Mouse (Mus musculus) neural tube, embryonic 14.5 days (tissue): Measurements from ENCODE around the gene Ralgapa2. TPM values are rescaled to one million over a fixed set of nuclear protein-coding genes. Genes with fewer than 3 reads are reported as not detected.

Experiments
- ATAC-seq: fragments of 200-750 bp; cut with Nextera tagmentation; 2 replicates; pipeline ENCODE4 v1.8.0; 2017; ENCODE audit warnings: low read depth, mild to moderate bottlenecking, moderate TSS enrichment, moderate library complexity
- H3K27ac ChIP-seq: fragments of 300-500 bp; sonication (generic); 2 replicates; pipeline ENCODE4 v1.5.1; 2014; ENCODE audit warnings: low read depth, mild to moderate bottlenecking, control low read depth, low read length, moderate library complexity, mixed read lengths
- H3K27me3 ChIP-seq: fragments of 300-500 bp; sonication (generic); 2 replicates; pipeline ENCODE4 v1.6.1; 2014; ENCODE audit warnings: low read length; ENCODE audit not compliant: control insufficient read depth, insufficient read depth
- H3K36me3 ChIP-seq: fragments of 300-500 bp; sonication (generic); 2 replicates; pipeline ENCODE4 v1.6.1; 2014; ENCODE audit warnings: low read length, mixed read lengths; ENCODE audit not compliant: control insufficient read depth, insufficient read depth
- H3K4me1 ChIP-seq: fragments of 300-500 bp; sonication (generic); 2 replicates; pipeline ENCODE4 v1.6.1; 2014; ENCODE audit warnings: low read length; ENCODE audit not compliant: control insufficient read depth, insufficient read depth
- H3K4me2 ChIP-seq: fragments of 300-500 bp; sonication (generic); 2 replicates; pipeline ENCODE4 v1.6.1; 2014; ENCODE audit warnings: mild to moderate bottlenecking, low read depth, low read length, control low read depth
- H3K4me3 ChIP-seq: fragments of 300-500 bp; sonication (generic); 2 replicates; pipeline ENCODE4 v1.5.1; 2014; ENCODE audit warnings: low read depth, low read length, control low read depth, mixed read lengths
- H3K9ac ChIP-seq: fragments of 300-500 bp; sonication (generic); replicated peaks from 2 replicates; pipeline ENCODE4 v1.6.1; 2014; ENCODE audit warnings: low read depth, mild to moderate bottlenecking, control low read depth, low read length, mixed read lengths
- H3K9me3 ChIP-seq: fragments of 300-500 bp; sonication (generic); 2 replicates; pipeline ENCODE4 v1.6.1; 2016; ENCODE audit warnings: low read length; ENCODE audit not compliant: control insufficient read depth
- WGBS: fragments of 180-500 bp; shearing (Covaris S2); extraction: QIAGEN DNeasy Blood & Tissue Kit; methylation state at CpG from one replicate; pipeline ENCODE4 v1.1.7; 2014; 5-methylcytosine and 5-hydroxymethylcytosine counted together
- polyA plus RNA-seq: library from polyadenylated mRNA; unstranded; fragments of >200 nt; fragmentation: Nextera tagmentation; extraction: Ambion mirVana; gene quantifications from 2 replicates; pipeline ENCODE4 v1.2.1, GENCODE M21; 2014

The Ralgapa2 gene
- polyA plus RNA-seq, 1 experiment from 2014 or later, result 16.1 TPM

DNA sequence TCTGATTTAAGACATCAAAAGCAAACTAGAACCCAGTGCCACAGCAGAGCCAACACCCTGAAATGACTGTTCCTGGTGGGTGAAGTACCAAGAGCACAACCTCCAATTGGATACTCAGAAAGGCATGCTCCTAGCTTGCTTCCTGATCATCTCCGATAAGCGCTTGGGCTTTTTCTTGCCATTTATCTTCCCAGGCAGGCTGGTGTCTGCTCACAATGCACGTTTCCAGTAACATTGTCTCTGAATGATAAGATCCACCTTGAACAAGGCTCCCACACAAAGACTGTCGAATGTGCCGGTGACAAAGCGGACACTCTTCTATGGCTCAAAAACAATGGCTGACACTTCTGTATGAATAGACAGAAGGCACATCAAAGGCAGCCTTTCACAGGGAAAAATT lies 230.8 kb downstream of the Ralgapa2 start:
- no peak overlapping the region for H3K4me2 ChIP-seq
- no peak overlapping the region for H3K9ac ChIP-seq
- ATAC-seq, result no peak
- H3K27ac ChIP-seq, result no peak overlapping the region
- no peaks in the 10 kb centered on the region for H3K36me3 ChIP-seq
- no peak overlapping the region for H3K4me3 ChIP-seq
- WGBS, result 37% methylated on average over 6 of the region's 6 CpGs
- H3K27me3 ChIP-seq, result no peaks in the 10 kb centered on the region
- H3K4me1 ChIP-seq, result peaks cover 17% of the 10 kb centered on the region; the same call in 1 of the 2 replicates
- H3K9me3 ChIP-seq, result no peaks in the 10 kb centered on the region

DNA sequence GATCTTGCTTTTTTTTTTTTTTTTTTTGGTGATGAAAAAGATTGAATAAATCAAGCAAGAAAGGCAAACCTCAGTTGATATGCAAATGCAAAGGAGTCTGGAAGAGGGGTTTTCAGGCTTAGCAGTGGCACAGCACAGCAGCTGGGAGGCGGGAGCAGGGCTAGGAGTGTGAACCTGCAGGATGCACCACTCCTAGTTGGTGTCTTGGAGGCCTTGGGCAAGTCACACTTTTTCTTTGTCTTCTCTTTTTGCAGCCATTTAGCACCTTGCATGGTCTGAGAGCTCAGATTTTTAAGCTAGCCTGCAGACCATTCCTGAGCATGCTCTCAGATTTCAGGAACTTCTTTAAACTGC lies 231.2 kb downstream of the Ralgapa2 start:
- H3K9me3 ChIP-seq, result no peaks in the 10 kb centered on the region

DNA sequence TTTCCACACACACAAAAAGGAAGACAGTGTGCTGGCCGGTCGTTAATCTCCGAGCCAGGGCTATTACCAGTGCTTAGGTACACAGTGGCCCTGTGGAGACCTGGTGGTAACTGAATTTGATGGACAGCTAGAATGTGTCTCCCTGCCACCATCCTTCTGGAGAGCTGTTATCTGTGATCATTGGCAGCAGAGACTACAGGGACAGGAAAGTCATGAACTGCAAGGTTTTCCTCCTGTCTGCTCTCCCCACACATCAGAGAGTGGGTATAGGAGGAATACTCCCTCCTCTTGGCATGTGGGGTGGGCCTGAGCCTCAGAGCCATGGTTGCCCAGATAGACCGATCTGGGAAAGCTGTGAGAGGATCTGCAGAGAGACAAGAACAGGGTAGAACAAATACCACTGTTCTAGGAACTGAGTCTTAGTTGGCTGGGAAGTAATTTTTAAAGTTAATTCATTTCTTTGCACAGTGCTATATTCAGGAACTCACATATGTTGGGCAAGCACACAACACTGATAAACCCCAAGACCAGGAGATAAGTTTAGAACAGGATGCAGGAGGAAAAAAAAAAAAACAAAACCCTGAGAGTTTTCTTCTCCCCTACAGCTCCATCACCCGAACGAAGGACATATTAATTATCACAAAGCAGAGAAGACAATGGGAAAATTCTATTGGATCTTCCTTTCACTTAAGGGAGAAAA lies 231.8 kb downstream of the Ralgapa2 start:
- H3K27ac ChIP-seq, result peak overlapping the region; percentile 40; the same call in 1 of the 2 replicates
- H3K4me2 ChIP-seq, result no peak overlapping the region
- no peaks in the 10 kb centered on the region for H3K27me3 ChIP-seq
- WGBS, result 21% methylated on average over 6 of the region's 6 CpGs
- H3K9ac ChIP-seq, result no peak overlapping the region
- H3K4me3 ChIP-seq, result no peak overlapping the region
- H3K36me3 ChIP-seq, result no peaks in the 10 kb centered on the region
- peak; percentile 52; the same call in 1 of the 2 replicates for ATAC-seq
- peaks cover 17% of the 10 kb centered on the region; the same call in 1 of the 2 replicates for H3K4me1 ChIP-seq
- no peaks in the 10 kb centered on the region for H3K9me3 ChIP-seq

More for the DNA sequence above, 231.2 kb downstream of the Ralgapa2 start:
- no peak overlapping the region for H3K9ac ChIP-seq
- no peak overlapping the region for H3K4me3 ChIP-seq
- peaks cover 17% of the 10 kb centered on the region; the same call in 1 of the 2 replicates for H3K4me1 ChIP-seq
- WGBS, result 50% methylated on average over 1 of the region's 1 CpGs
- H3K27me3 ChIP-seq, result no peaks in the 10 kb centered on the region
- ATAC-seq, result no peak
- no peak overlapping the region for H3K27ac ChIP-seq
- no peaks in the 10 kb centered on the region for H3K36me3 ChIP-seq
- no peak overlapping the region for H3K4me2 ChIP-seq

DNA sequence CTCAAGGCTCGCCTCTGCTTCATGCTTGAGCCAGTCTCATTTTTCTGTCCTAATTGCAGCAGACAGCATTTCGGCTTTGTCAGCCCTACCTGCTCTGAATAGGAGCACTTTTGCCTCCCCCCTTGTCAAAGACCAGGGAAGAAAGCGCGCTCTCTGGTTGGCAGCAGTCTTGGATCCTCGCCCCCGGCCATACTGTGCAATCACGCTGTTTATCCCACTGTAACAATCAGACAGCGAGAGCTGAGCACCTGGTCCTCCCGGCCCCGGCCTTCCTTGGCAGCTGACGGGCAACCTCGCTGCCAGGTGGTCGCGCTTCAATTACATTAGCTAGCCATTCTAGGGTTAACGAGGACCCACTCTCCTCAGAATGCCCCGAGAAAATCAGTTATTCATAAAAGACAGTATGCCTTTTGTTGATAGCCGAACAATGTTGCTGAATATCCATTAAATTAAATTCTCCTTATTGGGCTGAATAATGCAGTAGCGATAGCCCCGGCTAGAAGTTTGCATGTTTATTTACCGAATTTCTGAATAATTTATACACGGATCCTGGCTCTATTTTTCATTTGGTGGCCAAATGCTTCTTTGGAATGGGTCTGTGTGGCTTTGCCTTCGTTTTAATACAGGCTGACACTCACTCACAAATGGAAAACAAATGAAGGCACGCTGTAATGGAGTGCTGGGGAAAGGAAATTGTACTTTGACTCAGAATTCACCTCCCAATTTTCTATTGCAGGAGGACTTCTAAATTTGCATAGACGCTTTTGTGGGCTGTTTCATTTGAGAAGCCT lies 232.5 kb downstream of the Ralgapa2 start:
- no peaks in the 10 kb centered on the region for H3K36me3 ChIP-seq
- no peaks in the 10 kb centered on the region for H3K27me3 ChIP-seq
- H3K4me3 ChIP-seq, result no peak overlapping the region
- H3K9me3 ChIP-seq, result no peaks in the 10 kb centered on the region
- peak overlapping the region; percentile 2; the same call in 1 of the 2 replicates for H3K4me2 ChIP-seq
- peak; percentile 82 for ATAC-seq
- 18% methylated on average over 24 of the region's 24 CpGs for WGBS
- H3K9ac ChIP-seq, result no peak overlapping the region
- H3K4me1 ChIP-seq, result peaks cover 17% of the 10 kb centered on the region; the same call in 1 of the 2 replicates
- peak overlapping the region; percentile 48; the same call in 1 of the 2 replicates for H3K27ac ChIP-seq

DNA sequence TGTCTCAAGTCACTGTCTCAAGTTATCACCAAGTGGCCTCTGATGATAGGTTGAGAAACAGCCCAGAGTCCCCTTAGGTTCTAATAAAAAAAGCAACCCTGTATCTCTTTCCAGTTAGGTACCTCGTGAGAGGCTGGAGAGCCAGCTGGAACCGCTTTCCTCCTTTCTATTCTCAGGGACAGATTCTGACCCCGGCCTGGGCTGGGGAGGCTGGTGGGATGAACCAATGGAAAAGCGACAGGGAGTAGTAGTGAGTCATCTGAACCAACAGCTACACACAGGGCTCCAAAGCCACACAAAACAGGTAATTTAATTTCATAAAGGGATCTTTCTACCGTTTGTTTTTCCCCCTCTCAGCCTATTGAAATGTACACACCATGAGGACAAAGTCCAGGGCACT lies 233.8 kb downstream of the Ralgapa2 start:
- Histone ChIP-seq H3K9me3 (no peaks in the 10 kb centered on the region), H3K4me3 (no peak overlapping the region), H3K4me1 (peaks cover 17% of the 10 kb centered on the region; the same call in 1 of the 2 replicates), H3K27ac (0 out of 2 replicates have a peak overlapping the region, but pooled peaks have one; percentile 35), H3K36me3 (no peaks in the 10 kb centered on the region), H3K27me3 (no peaks in the 10 kb centered on the region), H3K9ac (no peak overlapping the region), H3K4me2 (no peak overlapping the region)
- ATAC-seq, result no peak
- WGBS, result 54% methylated on average over 5 of the region's 5 CpGs

- no peaks in the 10 kb centered on the region for H3K36me3 ChIP-seq
- H3K4me2 ChIP-seq, result no peak overlapping the region
Observed at GRCm38 (mm10) chr2:146266539-146266938, 245.6 kb downstream of the Ralgapa2 start.

DNA sequence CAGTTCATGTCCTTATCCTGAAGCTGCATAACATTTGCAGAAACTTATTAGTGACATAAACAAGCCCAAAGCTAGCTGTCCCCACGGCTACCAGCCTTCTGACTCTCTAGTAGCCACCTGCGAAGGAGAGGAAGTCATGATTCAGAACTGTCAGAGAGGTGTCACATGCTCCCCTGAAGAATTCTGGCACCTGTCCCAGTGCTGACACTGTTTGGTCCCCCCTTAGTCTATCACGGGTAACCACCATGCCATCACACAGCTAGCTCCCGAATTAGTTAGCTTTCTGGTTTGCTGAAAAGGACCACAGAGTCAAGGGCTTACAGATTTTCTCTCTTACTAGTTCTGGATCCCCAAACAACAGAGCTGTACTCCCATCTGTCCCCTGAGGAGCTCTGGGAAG lies 247.1 kb downstream of the Ralgapa2 start:
- WGBS, result 60% methylated on average over 4 of the region's 4 CpGs
- no peak for ATAC-seq

More at GRCm38 (mm10) chr2:146266539-146266938, 245.6 kb downstream of the Ralgapa2 start:
- Histone ChIP-seq H3K4me1 (0 out of 2 replicates have a peak, but pooled peaks cover 4% of the 10 kb centered on the region), H3K9ac (no peak overlapping the region), H3K27me3 (no peaks in the 10 kb centered on the region), H3K9me3 (no peaks in the 10 kb centered on the region), H3K27ac (no peak overlapping the region), H3K4me3 (no peak overlapping the region)
- no peak for ATAC-seq
- WGBS, result 77% methylated on average over 3 of the region's 3 CpGs

GRCm38 (mm10) chr2:146262966-146263365 lies 249.2 kb downstream of the Ralgapa2 start:
- Histone ChIP-seq H3K4me2 (no peak overlapping the region), H3K27ac (no peak overlapping the region), H3K9ac (no peak overlapping the region), H3K36me3 (no peaks in the 10 kb centered on the region), H3K4me3 (no peak overlapping the region), H3K4me1 (peaks cover 21% of the 10 kb centered on the region), H3K9me3 (no peaks in the 10 kb centered on the region), H3K27me3 (no peaks in the 10 kb centered on the region)
- ATAC-seq, result no peak

More for the DNA sequence above, 247.1 kb downstream of the Ralgapa2 start:
- H3K9ac ChIP-seq, result no peak overlapping the region
- peaks cover 11% of the 10 kb centered on the region for H3K4me1 ChIP-seq
- no peak overlapping the region for H3K4me3 ChIP-seq
- H3K36me3 ChIP-seq, result no peaks in the 10 kb centered on the region
- H3K27ac ChIP-seq, result no peak overlapping the region
- H3K27me3 ChIP-seq, result no peaks in the 10 kb centered on the region
- no peaks in the 10 kb centered on the region for H3K9me3 ChIP-seq
- H3K4me2 ChIP-seq, result no peak overlapping the region

DNA sequence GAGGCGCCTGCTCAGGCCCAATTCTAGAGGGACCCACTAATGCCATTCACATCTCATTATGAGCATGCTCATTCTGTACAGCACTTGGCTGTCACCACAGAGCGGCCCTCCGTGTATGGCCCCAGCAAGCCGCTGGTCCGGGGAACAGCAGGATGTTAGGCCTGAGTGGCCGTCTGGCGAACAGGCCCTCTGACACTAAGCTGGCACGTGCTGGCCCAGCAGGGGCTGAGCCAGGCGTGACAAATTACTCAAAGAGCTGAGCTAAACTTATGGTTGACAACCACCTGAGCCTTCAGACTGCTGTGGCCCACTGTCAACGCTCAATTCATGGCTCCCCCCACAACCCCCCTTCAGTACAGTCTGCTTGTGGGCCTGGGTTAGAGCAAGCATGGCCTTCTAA lies 249.9 kb downstream of the Ralgapa2 start:
- peaks cover 24% of the 10 kb centered on the region for H3K4me1 ChIP-seq
- no peaks in the 10 kb centered on the region for H3K36me3 ChIP-seq
- H3K27ac ChIP-seq, result no peak overlapping the region
- no peak overlapping the region for H3K9ac ChIP-seq
- no peaks in the 10 kb centered on the region for H3K27me3 ChIP-seq
- no peak overlapping the region for H3K4me2 ChIP-seq
- 5% methylated on average over 10 of the region's 10 CpGs for WGBS
- no peaks in the 10 kb centered on the region for H3K9me3 ChIP-seq
- H3K4me3 ChIP-seq, result no peak overlapping the region
- peak; percentile 76; the same call in 1 of the 2 replicates for ATAC-seq
